Comparison of ENCODE assay signal across 23 mouse cellular contexts in the genomic region with DNA sequence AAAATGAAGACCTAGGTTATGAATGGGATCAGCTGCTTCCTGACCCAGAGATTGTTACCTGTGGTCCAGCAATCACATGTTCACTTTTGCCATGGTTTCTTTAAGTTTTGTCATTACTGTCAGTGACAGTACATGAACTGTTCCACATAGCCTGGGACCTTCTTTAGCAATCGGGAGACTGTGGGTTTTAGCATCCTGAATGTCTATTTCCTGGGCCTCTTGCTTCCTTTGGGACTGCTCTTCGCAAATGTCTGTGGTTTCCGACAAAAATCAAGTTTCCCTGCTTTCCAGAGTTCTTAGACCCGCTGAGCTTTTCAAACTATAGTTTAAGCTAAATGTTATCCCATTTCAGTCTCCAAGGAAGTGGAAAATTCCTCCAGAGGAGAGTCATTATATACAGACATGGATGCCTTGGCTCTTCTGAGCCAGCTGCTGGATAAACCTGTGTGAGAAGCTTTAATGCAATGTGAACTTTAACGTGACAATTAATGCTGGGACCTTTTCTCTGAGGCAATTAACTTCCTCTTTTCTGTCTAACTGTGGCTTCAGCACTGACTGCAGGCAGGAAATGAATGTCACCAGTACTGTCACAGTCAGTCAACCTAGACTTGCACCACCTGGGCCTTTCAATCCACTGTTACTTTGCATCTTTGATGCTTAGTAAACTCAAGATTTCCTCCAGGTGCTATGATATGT.
A peak's percentile ranks its signal among the peaks of the same experiment; 100 is the strongest.
DNase-seq lines count a peak whose midpoint lies in the region; ATAC-seq and TF ChIP-seq lines count a peak whose summit lies in the region.
"Had no signal": no experiment of that assay in that cellular context is flagged by ENCODE, and none has a peak within 500 bp of the region (broad histone marks: within the 10 kb centered on the region; RNA-seq: fewer than 3 reads in every experiment).

No protein-coding gene starts in this region.

- TF ChIP-seq CTCF in spleen, adult 2 months (IDR thresholded peaks at IDR 0.05; ENCODE audit: extremely low read depth, insufficient read depth, insufficient read length, insufficient replicate concordance), result no peak

- TF ChIP-seq POLR2A in spleen, adult 2 months (IDR thresholded peaks at IDR 0.05; ENCODE audit: low read depth, low read length), result no peak

- H3K27me3 ChIP-seq in spleen, adult 2 months (ENCODE audit: control insufficient read depth, insufficient read depth, low read length), result no peaks in the 10 kb centered on the region
- H3K27me3 ChIP-seq: embryonic facial prominence, embryonic 15.5 days; hindbrain, embryonic 12.5 days; limb, embryonic 15.5 days; neural tube, embryonic 15.5 days had no signal

- peak overlapping the region; percentile 57; the same call in 1 of the 2 replicates for H3K27ac ChIP-seq in spleen, adult 2 months (ENCODE audit: insufficient read depth, low read length)
- H3K27ac ChIP-seq: embryonic facial prominence, embryonic 15.5 days; hindbrain, embryonic 12.5 days; kidney, postnatal 0 days; limb, embryonic 15.5 days; neural tube, embryonic 15.5 days had no signal

- H3K4me3 ChIP-seq in spleen, adult 2 months (ENCODE audit: extremely low read depth, insufficient read depth, insufficient read length), result no peak overlapping the region
- H3K4me3 ChIP-seq: embryonic facial prominence, embryonic 15.5 days; hindbrain, embryonic 12.5 days; limb, embryonic 15.5 days; myocyte; neural tube, embryonic 15.5 days had no signal

- 4% methylated on average over 5 of the region's 5 CpGs for WGBS in spleen, adult 2 months

- peaks cover 5% of the 10 kb centered on the region for H3K4me1 ChIP-seq in spleen, adult 2 months (ENCODE audit: control insufficient read depth, insufficient read depth, insufficient read length)
- H3K4me1 ChIP-seq: embryonic facial prominence, embryonic 15.5 days; hindbrain, embryonic 12.5 days; limb, embryonic 15.5 days; neural tube, embryonic 15.5 days had no signal

- H3K36me3 ChIP-seq in spleen, adult 2 months (ENCODE audit: control insufficient read depth, insufficient read depth, low read length), result no peaks in the 10 kb centered on the region
- H3K36me3 ChIP-seq: embryonic facial prominence, embryonic 15.5 days; G1E; hindbrain, embryonic 12.5 days; limb, embryonic 15.5 days; neural tube, embryonic 15.5 days had no signal

- peak; percentile 96 for ATAC-seq in granulocyte monocyte progenitor cell, adult 5-6 weeks (replicated peaks; ENCODE audit: poor library complexity, severe bottlenecking)
- ATAC-seq: CD4-positive, CD25-positive, alpha-beta regulatory T cell, adult 4 months; forebrain, embryonic 16.5 days; inflammation-experienced regulatory T-cells, adult 6 months had no signal

- DNase-seq in thymus, postnatal 0 days (ENCODE audit: low spot score), result peak; percentile 20
- DNase-seq in thymus, postnatal 36 days, result no peak
- DNase-seq in spleen, adult 2 months (ENCODE audit: low read depth in 1 of 2, low spot score in 2 of 2), result peak; percentile 41 to 74
- no peak for DNase-seq in kidney, postnatal 14 days
- DNase-seq in layer of hippocampus, adult 11-12 months (ENCODE audit: low spot score), result no peak
- DNase-seq in heart, postnatal 14 days, result no peak
- DNase-seq: adrenal gland, postnatal 25 days; cerebellum, adult 11-12 months; cerebellum, postnatal 25 days; gastrocnemius, postnatal 36 days; midbrain, embryonic 14.5 days; right cerebral cortex, postnatal 25 days had no signal

- intact Hi-C loops in heart, postnatal 14 days (cut with DNase I), result no loop called here

Comparison
In these comparisons a context has a peak if more than half of its experiments do, and no peak if none do; other contexts are left out.
1. DNase-seq: peak in thymus, postnatal 0 days (single experiment) and spleen, adult 2 months (2 of 2); none in thymus, postnatal 36 days (0 of 2), kidney, postnatal 14 days (single experiment), layer of hippocampus, adult 11-12 months (single experiment) and heart, postnatal 14 days (0 of 2).